Mouse (Mus musculus): ENCODE measurements around the gene Ccdc157. TPM values are rescaled to one million over a fixed set of nuclear protein-coding genes. Genes with fewer than 3 reads are reported as not detected.
A peak's percentile ranks its signal among the peaks of the same experiment; 100 is the strongest.
"Not testable (repeated sequence)": the region's sequence is repeated elsewhere in the genome, so short reads cannot be mapped to it uniquely, and the experiment has no call there.

Gene Ccdc157
- polyA plus RNA-seq, 1 experiment from 2014 or later, result 5.7 TPM

GRCm38 (mm10) chr11:4187318-4187700, 27.2 kb upstream of the Ccdc157 start:
- no peaks in the 10 kb centered on the region for H3K9me3 ChIP-seq (ENCODE audit: control insufficient read depth, low read depth, low read length)
- peak overlapping the region; percentile 98 for H3K4me2 ChIP-seq (replicated peaks; ENCODE audit: low read depth, low read length)
- no peaks in the 10 kb centered on the region for H3K27me3 ChIP-seq (ENCODE audit: control insufficient read depth, insufficient read depth, low read length)
- H3K4me3 ChIP-seq (ENCODE audit: low read depth, low read length), result peak overlapping the region; percentile 84
- WGBS, result 11% methylated on average over 9 of the region's 9 CpGs
- peaks cover 9% of the 10 kb centered on the region; the same call in 1 of the 2 replicates for H3K36me3 ChIP-seq (ENCODE audit: control insufficient read depth, insufficient read depth, low read length)
- no peak overlapping the region for H3K27ac ChIP-seq (ENCODE audit: low read length)
- H3K9ac ChIP-seq (replicated peaks; ENCODE audit: low read depth, low read length), result peak overlapping the region; percentile 83
- H3K4me1 ChIP-seq (ENCODE audit: control insufficient read depth, insufficient read depth, low read length), result peaks cover 11% of the 10 kb centered on the region
- no peak for ATAC-seq (ENCODE audit: insufficient number of reproducible peaks, insufficient read depth, low FRiP score, low read depth)

GRCm38 (mm10) chr11:4186486-4187317, 26.6 kb upstream of the Ccdc157 start, which contains the start of gene Tbc1d10a:
Gene Tbc1d10a (plus strand): TSS chr11:4186789.
- no peaks in the 10 kb centered on the region for H3K9me3 ChIP-seq (ENCODE audit: control insufficient read depth, low read depth, low read length)
- WGBS, result under 1% methylated on average over 71 of the region's 71 CpGs
- peak within 1 kb of the TSS; percentile 98 for H3K4me2 ChIP-seq (replicated peaks; ENCODE audit: low read depth, low read length)
- H3K9ac ChIP-seq (replicated peaks; ENCODE audit: low read depth, low read length), result peak within 1 kb of the TSS; percentile 83
- H3K36me3 ChIP-seq (ENCODE audit: control insufficient read depth, insufficient read depth, low read length), result peaks cover 10% of the 10 kb centered on the region; the same call in 1 of the 2 replicates
- peak within 1 kb of the TSS; percentile 84 for H3K4me3 ChIP-seq (ENCODE audit: low read depth, low read length)
- no peaks in the 10 kb centered on the region for H3K27me3 ChIP-seq (ENCODE audit: control insufficient read depth, insufficient read depth, low read length)
- peak; percentile 100 for ATAC-seq (ENCODE audit: insufficient number of reproducible peaks, insufficient read depth, low FRiP score, low read depth)
- 0 out of 2 replicates have a peak within 1 kb of the TSS, but pooled peaks have one; percentile 52 for H3K27ac ChIP-seq (ENCODE audit: low read length)
- peaks cover 11% of the 10 kb centered on the region for H3K4me1 ChIP-seq (ENCODE audit: control insufficient read depth, insufficient read depth, low read length)

GRCm38 (mm10) chr11:4185480-4185879, 25.4 kb upstream of the Ccdc157 start:
- H3K9me3 ChIP-seq (ENCODE audit: control insufficient read depth, low read depth, low read length); H3K4me3 ChIP-seq (ENCODE audit: low read depth, low read length); ATAC-seq (ENCODE audit: insufficient number of reproducible peaks, insufficient read depth, low FRiP score, low read depth); H3K9ac ChIP-seq (replicated peaks; ENCODE audit: low read depth, low read length); H3K27me3 ChIP-seq (ENCODE audit: control insufficient read depth, insufficient read depth, low read length); H3K4me2 ChIP-seq (replicated peaks; ENCODE audit: low read depth, low read length); H3K27ac ChIP-seq (ENCODE audit: low read length): not testable (repeated sequence)
- Histone ChIP-seq H3K36me3 (ENCODE audit: control insufficient read depth, insufficient read depth, low read length) (peaks cover 22% of the 10 kb centered on the region), H3K4me1 (ENCODE audit: control insufficient read depth, insufficient read depth, low read length) (peaks cover 11% of the 10 kb centered on the region)
- WGBS, result 91% methylated on average over 6 of the region's 6 CpGs

- Histone ChIP-seq H3K9me3 (ENCODE audit: control insufficient read depth, low read depth, low read length) (no peaks in the 10 kb centered on the region), H3K36me3 (ENCODE audit: control insufficient read depth, insufficient read depth, low read length) (peaks cover 33% of the 10 kb centered on the region), H3K27ac (ENCODE audit: low read length) (no peak overlapping the region), H3K4me2 (replicated peaks; ENCODE audit: low read depth, low read length) (no peak overlapping the region), H3K27me3 (ENCODE audit: control insufficient read depth, insufficient read depth, low read length) (no peaks in the 10 kb centered on the region), H3K4me1 (ENCODE audit: control insufficient read depth, insufficient read depth, low read length) (peaks cover 11% of the 10 kb centered on the region), H3K9ac (replicated peaks; ENCODE audit: low read depth, low read length) (no peak overlapping the region), H3K4me3 (ENCODE audit: low read depth, low read length) (no peak overlapping the region)
- no peak for ATAC-seq (ENCODE audit: insufficient number of reproducible peaks, insufficient read depth, low FRiP score, low read depth)
- 62% methylated on average over 4 of the region's 4 CpGs for WGBS
Measured at GRCm38 (mm10) chr11:4184251-4184952, 24.3 kb upstream of the Ccdc157 start.

- Histone ChIP-seq H3K4me3 (ENCODE audit: low read depth, low read length) (no peak overlapping the region), H3K36me3 (ENCODE audit: control insufficient read depth, insufficient read depth, low read length) (peaks cover 41% of the 10 kb centered on the region), H3K9ac (replicated peaks; ENCODE audit: low read depth, low read length) (no peak overlapping the region), H3K4me1 (ENCODE audit: control insufficient read depth, insufficient read depth, low read length) (peaks cover 11% of the 10 kb centered on the region), H3K27me3 (ENCODE audit: control insufficient read depth, insufficient read depth, low read length) (no peaks in the 10 kb centered on the region), H3K4me2 (replicated peaks; ENCODE audit: low read depth, low read length) (no peak overlapping the region), H3K27ac (ENCODE audit: low read length) (no peak overlapping the region; the same call in 1 of the 2 replicates), H3K9me3 (ENCODE audit: control insufficient read depth, low read depth, low read length) (no peaks in the 10 kb centered on the region)
- ATAC-seq (ENCODE audit: insufficient number of reproducible peaks, insufficient read depth, low FRiP score, low read depth), result no peak
Measured at GRCm38 (mm10) chr11:4183511-4183910, 23.4 kb upstream of the Ccdc157 start.

GRCm38 (mm10) chr11:4182061-4182460, 22.0 kb upstream of the Ccdc157 start:
- 24% methylated on average over 1 of the region's 1 CpGs for WGBS
- H3K9ac ChIP-seq (replicated peaks; ENCODE audit: low read depth, low read length), result no peak overlapping the region
- no peaks in the 10 kb centered on the region for H3K9me3 ChIP-seq (ENCODE audit: control insufficient read depth, low read depth, low read length)
- ATAC-seq (ENCODE audit: insufficient number of reproducible peaks, insufficient read depth, low FRiP score, low read depth), result no peak
- H3K27me3 ChIP-seq (ENCODE audit: control insufficient read depth, insufficient read depth, low read length), result no peaks in the 10 kb centered on the region
- peaks cover 56% of the 10 kb centered on the region for H3K36me3 ChIP-seq (ENCODE audit: control insufficient read depth, insufficient read depth, low read length)
- H3K4me2 ChIP-seq (replicated peaks; ENCODE audit: low read depth, low read length), result no peak overlapping the region
- no peak overlapping the region for H3K4me3 ChIP-seq (ENCODE audit: low read depth, low read length)
- H3K27ac ChIP-seq (ENCODE audit: low read length), result no peak overlapping the region
- 0 out of 2 replicates have a peak, but pooled peaks cover 4% of the 10 kb centered on the region for H3K4me1 ChIP-seq (ENCODE audit: control insufficient read depth, insufficient read depth, low read length)

GRCm38 (mm10) chr11:4177716-4178115, 17.6 kb upstream of the Ccdc157 start:
- H3K27me3 ChIP-seq (ENCODE audit: control insufficient read depth, insufficient read depth, low read length), result no peaks in the 10 kb centered on the region
- no peak overlapping the region for H3K9ac ChIP-seq (replicated peaks; ENCODE audit: low read depth, low read length)
- no peaks in the 10 kb centered on the region for H3K4me1 ChIP-seq (ENCODE audit: control insufficient read depth, insufficient read depth, low read length)
- H3K9me3 ChIP-seq (ENCODE audit: control insufficient read depth, low read depth, low read length), result no peaks in the 10 kb centered on the region
- 80% methylated on average over 4 of the region's 4 CpGs for WGBS
- no peak overlapping the region for H3K4me3 ChIP-seq (ENCODE audit: low read depth, low read length)
- no peak overlapping the region for H3K27ac ChIP-seq (ENCODE audit: low read length)
- ATAC-seq (ENCODE audit: insufficient number of reproducible peaks, insufficient read depth, low FRiP score, low read depth), result no peak
- peaks cover 93% of the 10 kb centered on the region for H3K36me3 ChIP-seq (ENCODE audit: control insufficient read depth, insufficient read depth, low read length)
- H3K4me2 ChIP-seq (replicated peaks; ENCODE audit: low read depth, low read length), result no peak overlapping the region

- no peak overlapping the region for H3K4me2 ChIP-seq (replicated peaks; ENCODE audit: low read depth, low read length)
- H3K27ac ChIP-seq (ENCODE audit: low read length), result no peak overlapping the region
- ATAC-seq (ENCODE audit: insufficient number of reproducible peaks, insufficient read depth, low FRiP score, low read depth), result no peak
- H3K27me3 ChIP-seq (ENCODE audit: control insufficient read depth, insufficient read depth, low read length), result no peaks in the 10 kb centered on the region
- 91% methylated on average over 5 of the region's 5 CpGs for WGBS
- H3K36me3 ChIP-seq (ENCODE audit: control insufficient read depth, insufficient read depth, low read length), result peaks cover 95% of the 10 kb centered on the region
- no peaks in the 10 kb centered on the region for H3K4me1 ChIP-seq (ENCODE audit: control insufficient read depth, insufficient read depth, low read length)
- no peak overlapping the region for H3K9ac ChIP-seq (replicated peaks; ENCODE audit: low read depth, low read length)
- H3K9me3 ChIP-seq (ENCODE audit: control insufficient read depth, low read depth, low read length), result no peaks in the 10 kb centered on the region
- H3K4me3 ChIP-seq (ENCODE audit: low read depth, low read length), result no peak overlapping the region
Measured at GRCm38 (mm10) chr11:4174586-4174985, 14.5 kb upstream of the Ccdc157 start.

All from stomach, embryonic 14.5 days (tissue).